ENCODE assay signal across 16 mouse cellular contexts in genomic region chr13:36620498-36621332, GRCm38 (mm10).
DNase-seq lines count a peak whose midpoint lies in the region; ATAC-seq and TF ChIP-seq lines count a peak whose summit lies in the region.
"Had no signal": no experiment of that assay in that cellular context is flagged by ENCODE, and none has a peak within 500 bp of the region (broad histone marks: within the 10 kb centered on the region; RNA-seq: fewer than 3 reads in every experiment).

No protein-coding gene starts in this region.

- 50% methylated on average over 10 of the region's 10 CpGs for WGBS in intestine, postnatal 0 days
- 66% methylated on average over 10 of the region's 10 CpGs for WGBS in liver, embryonic 14.5 days (ENCODE audit: insufficient replicate concordance)
- 64% methylated on average over 10 of the region's 10 CpGs for WGBS in stomach, embryonic 15.5 days
- 91% methylated on average over 10 of the region's 10 CpGs for WGBS in forebrain, postnatal 0 days
- 96% methylated on average over 10 of the region's 10 CpGs for WGBS in hindbrain, embryonic 16.5 days

- H3K4me3 ChIP-seq in intestine, postnatal 0 days (ENCODE audit: low read depth, low read length) = no peak overlapping the region
- no peak overlapping the region for H3K4me3 ChIP-seq in liver, embryonic 14.5 days (ENCODE audit: insufficient read depth in 1 of 2, low read depth in 2 of 2, low read length in 2 of 2)
- H3K4me3 ChIP-seq in stomach, embryonic 15.5 days (replicated peaks) = no peak overlapping the region
- no peak overlapping the region for H3K4me3 ChIP-seq in forebrain, postnatal 0 days (ENCODE audit: low read depth, low read length)
- H3K4me3 ChIP-seq in hindbrain, embryonic 16.5 days (ENCODE audit: low read length) = no peak overlapping the region
- H3K4me3 ChIP-seq: embryonic facial prominence, embryonic 13.5 days; forebrain, embryonic 13.5 days; neural tube, embryonic 15.5 days had no signal

- H3K9ac ChIP-seq in intestine, postnatal 0 days (ENCODE audit: low read depth, low read length) = no peak overlapping the region
- no peak overlapping the region for H3K9ac ChIP-seq in liver, embryonic 14.5 days (replicated peaks)
- H3K9ac ChIP-seq in stomach, embryonic 15.5 days = no peak overlapping the region
- no peak overlapping the region for H3K9ac ChIP-seq in forebrain, postnatal 0 days
- H3K9ac ChIP-seq in hindbrain, embryonic 16.5 days (ENCODE audit: low read depth, low read length) = no peak overlapping the region
- H3K9ac ChIP-seq: embryonic facial prominence, embryonic 13.5 days; forebrain, embryonic 13.5 days; neural tube, embryonic 15.5 days had no signal

- TF ChIP-seq EP300 in liver, embryonic 14.5 days (IDR thresholded peaks at IDR 0.05; ENCODE audit: low read depth) = no peak

- peak; percentile 86 for ATAC-seq in intestine, postnatal 0 days
- ATAC-seq in liver, embryonic 14.5 days (ENCODE audit: insufficient read depth) = peak; percentile 85
- ATAC-seq in stomach, embryonic 15.5 days (ENCODE audit: insufficient read depth, low FRiP score, low read depth) = peak; percentile 90
- no peak for ATAC-seq in forebrain, postnatal 0 days
- ATAC-seq in hindbrain, embryonic 16.5 days = no peak
- ATAC-seq: forebrain, embryonic 13.5 days had no signal

- peak overlapping the region; percentile 16; the same call in 1 of the 2 replicates for H3K27ac ChIP-seq in intestine, postnatal 0 days (ENCODE audit: low read depth, low read length)
- H3K27ac ChIP-seq in liver, embryonic 14.5 days = no peak overlapping the region
- H3K27ac ChIP-seq in stomach, embryonic 15.5 days = no peak overlapping the region
- no peak overlapping the region for H3K27ac ChIP-seq in forebrain, postnatal 0 days (ENCODE audit: low read depth, low read length)
- no peak overlapping the region for H3K27ac ChIP-seq in hindbrain, embryonic 16.5 days (ENCODE audit: low read depth, low read length)
- H3K27ac ChIP-seq: embryonic facial prominence, embryonic 13.5 days; forebrain, embryonic 13.5 days; macrophage; neural tube, embryonic 15.5 days had no signal

- no peaks in the 10 kb centered on the region for H3K36me3 ChIP-seq in intestine, postnatal 0 days (ENCODE audit: control insufficient read depth, insufficient read depth)
- H3K36me3 ChIP-seq in liver, embryonic 14.5 days (replicated peaks; ENCODE audit: control insufficient read depth, insufficient read depth, low read depth) = no peaks in the 10 kb centered on the region
- no peaks in the 10 kb centered on the region for H3K36me3 ChIP-seq in stomach, embryonic 15.5 days
- no peaks in the 10 kb centered on the region for H3K36me3 ChIP-seq in forebrain, postnatal 0 days (ENCODE audit: insufficient read depth)
- no peaks in the 10 kb centered on the region for H3K36me3 ChIP-seq in hindbrain, embryonic 16.5 days (ENCODE audit: control insufficient read depth, insufficient read depth, low read length)
- H3K36me3 ChIP-seq: embryonic facial prominence, embryonic 13.5 days; neural tube, embryonic 15.5 days had no signal

- H3K4me2 ChIP-seq in intestine, postnatal 0 days (replicated peaks; ENCODE audit: low read depth) = no peak overlapping the region
- H3K4me2 ChIP-seq in liver, embryonic 14.5 days (ENCODE audit: low read depth) = no peak overlapping the region
- no peak overlapping the region for H3K4me2 ChIP-seq in stomach, embryonic 15.5 days
- H3K4me2 ChIP-seq in forebrain, postnatal 0 days (ENCODE audit: low read depth) = no peak overlapping the region
- no peak overlapping the region for H3K4me2 ChIP-seq in hindbrain, embryonic 16.5 days (ENCODE audit: low read length)
- H3K4me2 ChIP-seq: embryonic facial prominence, embryonic 13.5 days; forebrain, embryonic 13.5 days; neural tube, embryonic 15.5 days had no signal

- peak; percentile 60 to 77 for DNase-seq in lung, adult 18-20 months
- no peak for DNase-seq in lung, postnatal 14 days
- peak; percentile 30 to 34 (median 32) for DNase-seq in liver, embryonic 14.5 days (ENCODE audit: low read depth in 3 of 3, low spot score in 3 of 3)
- no peak for DNase-seq in heart, adult 8-10 months (ENCODE audit: low spot score)
- no peak for DNase-seq in forebrain, postnatal 0 days
- DNase-seq: cerebellum, postnatal 14 days; gastrocnemius, postnatal 25 days; heart, postnatal 4 days; right cerebral cortex, postnatal 14 days had no signal

- no peaks in the 10 kb centered on the region for H3K9me3 ChIP-seq in intestine, postnatal 0 days (ENCODE audit: control insufficient read depth)
- H3K9me3 ChIP-seq in liver, embryonic 14.5 days (ENCODE audit: control insufficient read depth, low read length) = no peaks in the 10 kb centered on the region
- H3K9me3 ChIP-seq in stomach, embryonic 15.5 days = no peaks in the 10 kb centered on the region
- peaks cover 3% of the 10 kb centered on the region; the same call in 1 of the 2 replicates for H3K9me3 ChIP-seq in forebrain, postnatal 0 days (ENCODE audit: low read length)
- no peaks in the 10 kb centered on the region for H3K9me3 ChIP-seq in hindbrain, embryonic 16.5 days (ENCODE audit: control insufficient read depth, low read length)
- H3K9me3 ChIP-seq: embryonic facial prominence, embryonic 13.5 days; forebrain, embryonic 13.5 days; neural tube, embryonic 15.5 days had no signal

- H3K4me1 ChIP-seq in intestine, postnatal 0 days (replicated peaks; ENCODE audit: control insufficient read depth, insufficient read depth, low read length) = no peaks in the 10 kb centered on the region
- no peaks in the 10 kb centered on the region for H3K4me1 ChIP-seq in liver, embryonic 14.5 days (replicated peaks; ENCODE audit: control insufficient read depth in 2 of 2, insufficient read depth in 2 of 2, low read length in 1 of 2)
- H3K4me1 ChIP-seq in stomach, embryonic 15.5 days = no peaks in the 10 kb centered on the region
- no peaks in the 10 kb centered on the region for H3K4me1 ChIP-seq in forebrain, postnatal 0 days (ENCODE audit: insufficient read depth)
- no peaks in the 10 kb centered on the region for H3K4me1 ChIP-seq in hindbrain, embryonic 16.5 days (ENCODE audit: control insufficient read depth, insufficient read depth, low read depth, low read length)
- H3K4me1 ChIP-seq: embryonic facial prominence, embryonic 13.5 days; forebrain, embryonic 13.5 days; neural tube, embryonic 15.5 days had no signal

- no peak for TF ChIP-seq CTCF in intestine, postnatal 0 days (IDR thresholded peaks at IDR 0.05; ENCODE audit: low read depth)
- TF ChIP-seq CTCF in liver, embryonic 14.5 days (IDR thresholded peaks at IDR 0.05; ENCODE audit: low read depth) = no peak
- TF ChIP-seq CTCF in forebrain, postnatal 0 days (IDR thresholded peaks at IDR 0.05; ENCODE audit: low read depth) = no peak

- H3K27me3 ChIP-seq in intestine, postnatal 0 days (replicated peaks; ENCODE audit: control insufficient read depth, insufficient read depth, low read length) = no peaks in the 10 kb centered on the region
- no peaks in the 10 kb centered on the region for H3K27me3 ChIP-seq in liver, embryonic 14.5 days (ENCODE audit: control insufficient read depth, insufficient read depth, low read length)
- no peaks in the 10 kb centered on the region for H3K27me3 ChIP-seq in stomach, embryonic 15.5 days (replicated peaks)
- H3K27me3 ChIP-seq in forebrain, postnatal 0 days (ENCODE audit: insufficient read depth, low read length) = no peaks in the 10 kb centered on the region
- no peaks in the 10 kb centered on the region for H3K27me3 ChIP-seq in hindbrain, embryonic 16.5 days (replicated peaks; ENCODE audit: control insufficient read depth, insufficient read depth, low read length)
- H3K27me3 ChIP-seq: embryonic facial prominence, embryonic 13.5 days; forebrain, embryonic 13.5 days; neural tube, embryonic 15.5 days had no signal

Comparison
In these comparisons a context has a peak if more than half of its experiments do, and no peak if none do; other contexts are left out.
1. DNase-seq: peak in lung, adult 18-20 months (2 of 2) and liver, embryonic 14.5 days (3 of 3); none in lung, postnatal 14 days (single experiment), heart, adult 8-10 months (single experiment) and forebrain, postnatal 0 days (single experiment).
2. ATAC-seq: peak in intestine, postnatal 0 days (single experiment), liver, embryonic 14.5 days (single experiment) and stomach, embryonic 15.5 days (single experiment); none in forebrain, postnatal 0 days (single experiment) and hindbrain, embryonic 16.5 days (single experiment).